Mouse (Mus musculus) MEL (cell line): ENCODE measurements around the gene Herpud1. TPM values are rescaled to one million over a fixed set of nuclear protein-coding genes. Genes with fewer than 3 reads are reported as not detected.

ENCODE experiments used
- DNase-seq: peaks from one replicate; pipeline ENCODE4 v3.0.0; 2011; ENCODE audit warnings: low read depth, low spot score
- H3K27ac ChIP-seq: 2 replicates; pipeline ENCODE4 v1.5.1; 2012; ENCODE audit warnings: low read depth, mild to moderate bottlenecking, control low read depth, low read length, moderate library complexity; ENCODE audit not compliant: control insufficient read depth
- H3K27me3 ChIP-seq, 2 experiments: fragments of 150-350 bp in 1 of 2; sonication (generic) in 1 of 2; 2 replicates each; pipeline ENCODE4 v1.6.1; 2012; ENCODE audit warnings: low read length in 2 of 2, mild to moderate bottlenecking in 2 of 2, improper control_type of control experiment in 1 of 2, moderate library complexity in 1 of 2; ENCODE audit not compliant: insufficient read depth in 2 of 2, control insufficient read depth in 1 of 2
- H3K36me3 ChIP-seq, 2 experiments: 2 replicates each; pipeline ENCODE4 v1.6.1; 2012 to 2014; ENCODE audit warnings: low read length in 2 of 2, improper control_type of control experiment in 1 of 2, inconsistent platforms in 1 of 2, mild to moderate bottlenecking in 1 of 2; ENCODE audit not compliant: insufficient read depth in 2 of 2, control insufficient read depth in 1 of 2
- H3K4me1 ChIP-seq, 2 experiments: fragments of 150-350 bp in 1 of 2; sonication (generic) in 1 of 2; 2 replicates each; pipeline ENCODE4 v1.6.1; 2012; ENCODE audit warnings: low read length in 2 of 2, improper control_type of control experiment in 1 of 2, mild to moderate bottlenecking in 1 of 2; ENCODE audit not compliant: insufficient read depth in 2 of 2, control insufficient read depth in 1 of 2
- H3K4me3 ChIP-seq, 2 experiments: fragments of 150-350 bp in 1 of 2; sonication (generic) in 1 of 2; 2 replicates each; pipeline ENCODE4 v1.5.1; 2012; ENCODE audit warnings: low read depth in 2 of 2, low read length in 2 of 2, mild to moderate bottlenecking in 2 of 2, moderate library complexity in 2 of 2, control low read depth in 1 of 2, improper control_type of control experiment in 1 of 2; ENCODE audit not compliant: control insufficient read depth in 1 of 2, insufficient read depth in 1 of 2
- H3K79me2 ChIP-seq: 2 replicates; pipeline ENCODE4 v1.6.1; 2012; ENCODE audit warnings: mild to moderate bottlenecking, low read length, moderate library complexity; ENCODE audit not compliant: control insufficient read depth, poor library complexity, insufficient read depth
- H3K9ac ChIP-seq: 2 replicates; pipeline ENCODE4 v1.6.1; 2012; ENCODE audit warnings: low read depth, mild to moderate bottlenecking, control low read depth, low read length, moderate library complexity; ENCODE audit not compliant: control insufficient read depth, poor library complexity, severe bottlenecking
- H3K9me3 ChIP-seq: fragments of 150-350 bp; sonication (generic); replicated peaks from 2 replicates; pipeline ENCODE4 v1.6.1; 2012; ENCODE audit warnings: mild to moderate bottlenecking, low read length, improper control_type of control experiment, moderate library complexity; ENCODE audit not compliant: insufficient read depth
- BHLHE40 ChIP-seq: IDR thresholded peaks from 2 replicates; pipeline ENCODE4 v1.6.1; 2012; ENCODE audit warnings: low read depth, mild to moderate bottlenecking, inconsistent platforms, low read length, improper control_type of control experiment, borderline replicate concordance
- CHD1 ChIP-seq: IDR thresholded peaks from 2 replicates; pipeline ENCODE4 v1.6.1; 2012; ENCODE audit warnings: low read depth, mild to moderate bottlenecking, inconsistent platforms, low read length, improper control_type of control experiment
- CHD2 ChIP-seq: IDR thresholded peaks from 2 replicates; pipeline ENCODE4 v1.6.1; 2011; ENCODE audit warnings: low read length, improper control_type of control experiment
- CTCF ChIP-seq, 3 experiments: IDR thresholded peaks in 2 of 3; conservative IDR thresholded peaks in 1 of 3; 2 replicates each; pipeline ENCODE4 v1.5.1; 2011 to 2012; ENCODE audit warnings: low read length in 3 of 3, low read depth in 2 of 3, mild to moderate bottlenecking in 2 of 3, improper control_type of control experiment in 1 of 3, inconsistent platforms in 1 of 3, mixed read lengths in 1 of 3, moderate library complexity in 1 of 3; ENCODE audit not compliant: control insufficient read depth in 1 of 3, insufficient read depth in 1 of 3, poor library complexity in 1 of 3, severe bottlenecking in 1 of 3
- E2F4 ChIP-seq: IDR thresholded peaks from 2 replicates; pipeline ENCODE4 v1.6.1; 2011; ENCODE audit warnings: low read depth, low read length, improper control_type of control experiment, borderline replicate concordance
- ELF1 ChIP-seq: IDR thresholded peaks from 2 replicates; pipeline ENCODE4 v1.6.1; 2014; ENCODE audit warnings: low read depth, mild to moderate bottlenecking, inconsistent platforms, low read length, improper control_type of control experiment, moderate library complexity
- ETS1 ChIP-seq: IDR thresholded peaks from 2 replicates; pipeline ENCODE4 v1.6.1; 2012; ENCODE audit warnings: low read depth, mild to moderate bottlenecking, inconsistent platforms, low read length, improper control_type of control experiment, moderate library complexity
- JUND ChIP-seq: IDR thresholded peaks from 2 replicates; pipeline ENCODE4 v1.6.1; 2011; ENCODE audit warnings: low read depth, mild to moderate bottlenecking, improper control_type of control experiment, low read length
- KAT2A ChIP-seq: conservative IDR thresholded peaks from 2 replicates; pipeline ENCODE4 v1.6.1; 2012; ENCODE audit warnings: low read depth, low read length, improper control_type of control experiment, inconsistent platforms
- MEF2A ChIP-seq: IDR thresholded peaks from 2 replicates; pipeline ENCODE4 v1.6.1; 2014; ENCODE audit warnings: low read depth, mild to moderate bottlenecking, inconsistent platforms, low read length, improper control_type of control experiment; ENCODE audit not compliant: poor library complexity, insufficient replicate concordance, severe bottlenecking; ENCODE audit errors: extremely low read depth
- MYC ChIP-seq: IDR thresholded peaks from 2 replicates; pipeline ENCODE4 v1.6.1; 2011; ENCODE audit warnings: low read depth, mild to moderate bottlenecking, low read length, improper control_type of control experiment, moderate library complexity
- NELFE ChIP-seq: IDR thresholded peaks from 2 replicates; pipeline ENCODE4 v1.6.1; 2011; ENCODE audit warnings: low read depth, low read length, improper control_type of control experiment
- NRF1 ChIP-seq: IDR thresholded peaks from 2 replicates; pipeline ENCODE4 v1.6.1; 2014; ENCODE audit warnings: low read depth, mild to moderate bottlenecking, inconsistent platforms, low read length, improper control_type of control experiment, moderate library complexity; ENCODE audit not compliant: poor library complexity, insufficient read depth, severe bottlenecking
- POLR2AphosphoS2 ChIP-seq: IDR thresholded peaks from 2 replicates; pipeline ENCODE4 v1.6.1; 2011; ENCODE audit warnings: low read length, improper control_type of control experiment
- RAD21 ChIP-seq: IDR thresholded peaks from 2 replicates; pipeline ENCODE4 v1.6.1; 2011; ENCODE audit warnings: mild to moderate bottlenecking, low read depth, low read length, improper control_type of control experiment
- RCOR1 ChIP-seq: IDR thresholded peaks from 2 replicates; pipeline ENCODE4 v1.6.1; 2012; ENCODE audit warnings: low read depth, mild to moderate bottlenecking, inconsistent platforms, low read length, improper control_type of control experiment
- SIN3A ChIP-seq: IDR thresholded peaks from 2 replicates; pipeline ENCODE4 v1.6.1; 2012; ENCODE audit warnings: low read length, improper control_type of control experiment, inconsistent platforms
- SMC3 ChIP-seq: IDR thresholded peaks from 2 replicates; pipeline ENCODE4 v1.6.1; 2011; ENCODE audit warnings: low read depth, low read length, improper control_type of control experiment
- TCF12 ChIP-seq: IDR thresholded peaks from 2 replicates; pipeline ENCODE4 v1.6.1; 2014; ENCODE audit warnings: low read depth, mild to moderate bottlenecking, inconsistent platforms, low read length, improper control_type of control experiment, moderate library complexity
- USF1 ChIP-seq: IDR thresholded peaks from 2 replicates; pipeline ENCODE4 v1.6.1; 2014; ENCODE audit warnings: low read depth, mild to moderate bottlenecking, inconsistent platforms, low read length, improper control_type of control experiment, moderate library complexity
- ZC3H11A ChIP-seq: IDR thresholded peaks from 2 replicates; pipeline ENCODE4 v1.6.1; 2012; ENCODE audit warnings: low read depth, mild to moderate bottlenecking, inconsistent platforms, low read length, improper control_type of control experiment
- ZKSCAN1 ChIP-seq: IDR thresholded peaks from 2 replicates; pipeline ENCODE4 v1.6.1; 2012; ENCODE audit warnings: low read depth, mild to moderate bottlenecking, inconsistent platforms, low read length, improper control_type of control experiment, moderate library complexity
- polyA plus RNA-seq, 2 experiments: library from polyadenylated mRNA; stranded (reverse) in 1 of 2; unstranded in 1 of 2; fragments of >175 nt in 1 of 2; fragments of >200 nt in 1 of 2; gene quantifications; 2 replicates each; pipeline versions ENCODE4 v1.2.1 to v1.2.4; 2012; ENCODE audit warnings: low replicate concordance in 2 of 2, low read depth in 1 of 2; ENCODE audit not compliant: insufficient read length in 2 of 2, insufficient read depth in 1 of 2, missing spikeins in 1 of 2
- total RNA-seq: library from RNA; depleted of rRNA; stranded (reverse); fragments of 300-350 nt; gene quantifications from 2 replicates; pipeline ENCODE4 v1.2.3, GENCODE M21; 2012

Herpud1 gene
- total and polyA plus RNA-seq, 3 experiments, result 66.1 to 66.9 TPM; not detected in 1

- H3K36me3 ChIP-seq, result no peaks in the 10 kb centered on the region
- no peak overlapping the region for H3K9ac ChIP-seq
- no peaks in the 10 kb centered on the region for H3K9me3 ChIP-seq
- no peaks in the 10 kb centered on the region for H3K4me1 ChIP-seq
- H3K27ac ChIP-seq, result no peak overlapping the region
- no peak for TF ChIP-seq E2F4
- TF ChIP-seq ZKSCAN1, result no peak
- no peak for TF ChIP-seq POLR2AphosphoS2
- TF ChIP-seq SMC3, result no peak
- no peak overlapping the region for H3K4me3 ChIP-seq
- peaks cover 17 to 22% of the 10 kb centered on the region in 2 experiments for H3K27me3 ChIP-seq
- DNase-seq, result no peak
- H3K79me2 ChIP-seq, result no peaks in the 10 kb centered on the region
Observed at GRCm38 (mm10) chr8:94436900-94437299, 50.7 kb downstream of the Herpud1 start.

DNA sequence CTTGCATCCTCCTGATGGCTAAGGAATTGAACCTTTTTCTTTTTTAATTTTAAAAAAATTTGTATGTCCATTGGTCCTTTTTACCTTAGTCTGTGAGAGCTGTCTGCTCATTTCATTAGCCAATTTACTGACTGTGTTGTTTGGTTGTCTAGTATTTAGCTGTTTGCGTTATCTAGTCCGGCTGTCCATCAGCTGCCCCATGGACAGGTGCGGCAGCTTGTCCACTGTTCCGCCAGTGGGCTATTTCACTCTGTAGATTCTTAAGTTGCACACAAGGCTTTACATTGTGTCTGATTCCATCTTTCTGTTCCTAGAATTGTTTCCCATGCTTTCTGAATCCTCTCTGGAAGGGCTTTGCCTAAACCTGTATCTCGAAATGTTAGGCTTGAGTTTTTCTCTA, 52.4 kb downstream of the Herpud1 start:
- Histone ChIP-seq H3K4me1 (no peaks in the 10 kb centered on the region), H3K4me3 (no peak overlapping the region), H3K9ac (no peak overlapping the region), H3K79me2 (no peaks in the 10 kb centered on the region), H3K27me3 (peaks cover 24 to 25% of the 10 kb centered on the region in 2 experiments), H3K27ac (no peak overlapping the region), H3K9me3 (no peaks in the 10 kb centered on the region), H3K36me3 (no peaks in the 10 kb centered on the region)
- TF ChIP-seq NRF1 (no peak), ETS1 (no peak), CHD1 (no peak), MEF2A (no peak), KAT2A (no peak), MYC (no peak), BHLHE40 (no peak), CTCF (IDR thresholded peaks at IDR 0.05 in 2 of 3, conservative IDR thresholded peaks at IDR 0.05 in 1 of 3; ENCODE audit: control insufficient read depth in 1 of 3, insufficient read depth in 1 of 3, low read depth in 2 of 3, low read length in 3 of 3, poor library complexity in 1 of 3, severe bottlenecking in 1 of 3) (no peak), RAD21 (no peak), JUND (no peak), USF1 (no peak), ZC3H11A (no peak), ELF1 (no peak), SIN3A (no peak), TCF12 (no peak), E2F4 (no peak), CHD2 (no peak), RCOR1 (no peak), NELFE (no peak)
- DNase-seq, result no peak
